In genomic region chr6:100616133-100616532, GRCm38 (mm10) we compare ENCODE assay signal across 23 mouse cellular contexts.
"Had no signal": no experiment of that assay in that cellular context is flagged by ENCODE, and none has a peak within 500 bp of the region (broad histone marks: within the 10 kb centered on the region; RNA-seq: fewer than 3 reads in every experiment).

No protein-coding gene starts in this region.

- ATAC-seq: intestine, embryonic 15.5 days had no signal

- H3K4me2 ChIP-seq: intestine, embryonic 15.5 days; kidney, embryonic 15.5 days; limb, embryonic 12.5 days; limb, embryonic 15.5 days; liver, embryonic 15.5 days; neural tube, embryonic 12.5 days; neural tube, embryonic 15.5 days had no signal

- H3K36me3 ChIP-seq: intestine, embryonic 15.5 days; kidney, embryonic 15.5 days; limb, embryonic 15.5 days; liver, embryonic 15.5 days; neural tube, embryonic 15.5 days had no signal

- H3K27me3 ChIP-seq: intestine, embryonic 15.5 days; kidney, embryonic 15.5 days; limb, embryonic 12.5 days; limb, embryonic 15.5 days; liver, embryonic 15.5 days; neural tube, embryonic 12.5 days; neural tube, embryonic 15.5 days had no signal

- DNase-seq: kidney, adult 11 months; kidney, adult 8-10 months; kidney, postnatal 10 days; kidney, postnatal 36 days; layer of hippocampus, postnatal 36 days; left cerebral cortex, postnatal 4 days; lung, postnatal 14 days; midbrain, embryonic 14.5 days; right cerebral cortex, adult 18-20 months; right cerebral cortex, postnatal 14 days; right cerebral cortex, postnatal 4 days; thymus, adult 2 months; thymus, postnatal 14 days; thymus, postnatal 4 days had no signal

- H3K9me3 ChIP-seq: intestine, embryonic 15.5 days; kidney, embryonic 15.5 days; limb, embryonic 12.5 days; limb, embryonic 15.5 days; liver, embryonic 15.5 days; neural tube, embryonic 12.5 days; neural tube, embryonic 15.5 days had no signal

- H3K9ac ChIP-seq: intestine, embryonic 15.5 days; kidney, embryonic 15.5 days; limb, embryonic 12.5 days; limb, embryonic 15.5 days; liver, embryonic 15.5 days; neural tube, embryonic 12.5 days; neural tube, embryonic 15.5 days had no signal

- H3K27ac ChIP-seq: intestine, embryonic 15.5 days; kidney, embryonic 15.5 days; left cerebral cortex, adult 2 months; limb, embryonic 12.5 days; limb, embryonic 15.5 days; liver, embryonic 15.5 days; neural tube, embryonic 12.5 days; neural tube, embryonic 15.5 days; stomach, postnatal 0 days had no signal

- H3K4me3 ChIP-seq: intestine, embryonic 15.5 days; kidney, embryonic 15.5 days; left cerebral cortex, adult 2 months; limb, embryonic 12.5 days; limb, embryonic 15.5 days; liver, embryonic 15.5 days; neural tube, embryonic 12.5 days; neural tube, embryonic 15.5 days had no signal

- H3K4me1 ChIP-seq: intestine, embryonic 15.5 days had no signal
